Mouse (Mus musculus): ENCODE results near the gene Raver1. TPM values are rescaled to one million over a fixed set of nuclear protein-coding genes. Genes with fewer than 3 reads are reported as not detected.

Raver1 gene
- polyA plus RNA-seq, 1 experiment = 40.8 TPM

GRCm38 (mm10) chr9:21090537-21090936 is 1.3 kb downstream of the Raver1 start:
- Histone ChIP-seq H3K4me1 (ENCODE audit: control insufficient read depth, insufficient read depth, low read length) (no peaks in the 10 kb centered on the region), H3K27ac (ENCODE audit: insufficient read depth, low read length) (no peak overlapping the region), H3K4me3 (ENCODE audit: insufficient read depth, low read length) (peak overlapping the region; percentile 84)
- TF ChIP-seq CTCF (IDR thresholded peaks at IDR 0.05; ENCODE audit: borderline replicate concordance, insufficient read depth, low read length) (no peak), POLR2A (IDR thresholded peaks at IDR 0.05; ENCODE audit: low read depth, low read length) (no peak)

- H3K27ac ChIP-seq (ENCODE audit: insufficient read depth, low read length) = no peak overlapping the region
- TF ChIP-seq POLR2A (IDR thresholded peaks at IDR 0.05; ENCODE audit: low read depth, low read length) = no peak
- no peak for TF ChIP-seq CTCF (IDR thresholded peaks at IDR 0.05; ENCODE audit: borderline replicate concordance, insufficient read depth, low read length)
- H3K4me1 ChIP-seq (ENCODE audit: control insufficient read depth, insufficient read depth, low read length) = no peaks in the 10 kb centered on the region
- H3K4me3 ChIP-seq (ENCODE audit: insufficient read depth, low read length) = no peak overlapping the region
Observed at GRCm38 (mm10) chr9:21083324-21083723, 8.5 kb downstream of the Raver1 start.

GRCm38 (mm10) chr9:21081127-21081526 is 10.7 kb downstream of the Raver1 start:
- Histone ChIP-seq H3K4me3 (ENCODE audit: insufficient read depth, low read length) (no peak overlapping the region), H3K4me1 (ENCODE audit: control insufficient read depth, insufficient read depth, low read length) (no peaks in the 10 kb centered on the region), H3K27ac (ENCODE audit: insufficient read depth, low read length) (no peak overlapping the region)
- TF ChIP-seq POLR2A (IDR thresholded peaks at IDR 0.05; ENCODE audit: low read depth, low read length) (no peak), CTCF (IDR thresholded peaks at IDR 0.05; ENCODE audit: borderline replicate concordance, insufficient read depth, low read length) (no peak)

GRCm38 (mm10) chr9:21075625-21076024 is 16.2 kb downstream of the Raver1 start:
- H3K4me1 ChIP-seq (ENCODE audit: control insufficient read depth, insufficient read depth, low read length) = peaks cover 9% of the 10 kb centered on the region
- H3K4me3 ChIP-seq (ENCODE audit: insufficient read depth, low read length) = no peak overlapping the region
- no peak for TF ChIP-seq CTCF (IDR thresholded peaks at IDR 0.05; ENCODE audit: borderline replicate concordance, insufficient read depth, low read length)
- TF ChIP-seq POLR2A (IDR thresholded peaks at IDR 0.05; ENCODE audit: low read depth, low read length) = no peak
- no peak overlapping the region for H3K27ac ChIP-seq (ENCODE audit: insufficient read depth, low read length)

GRCm38 (mm10) chr9:21074173-21074572 is 17.6 kb downstream of the Raver1 start:
- H3K27ac ChIP-seq (ENCODE audit: insufficient read depth, low read length) = no peak overlapping the region
- TF ChIP-seq POLR2A (IDR thresholded peaks at IDR 0.05; ENCODE audit: low read depth, low read length) (no peak), CTCF (IDR thresholded peaks at IDR 0.05; ENCODE audit: borderline replicate concordance, insufficient read depth, low read length) (no peak)
- no peak overlapping the region for H3K4me3 ChIP-seq (ENCODE audit: insufficient read depth, low read length)
- H3K4me1 ChIP-seq (ENCODE audit: control insufficient read depth, insufficient read depth, low read length) = peaks cover 9% of the 10 kb centered on the region

GRCm38 (mm10) chr9:21073044-21073840 is 18.6 kb downstream of the Raver1 start, which contains the start of the genes Gm49373 and Fdx1l:
Gene Gm49373 (minus strand): TSS chr9:21073096.
Gene Fdx1l (minus strand): TSS chr9:21073614.
- Histone ChIP-seq H3K27ac (ENCODE audit: insufficient read depth, low read length) (0 out of 2 replicates have a peak within 1 kb of the TSS, but pooled peaks have one; percentile 10), H3K4me3 (ENCODE audit: insufficient read depth, low read length) (peak within 1 kb of the TSS; percentile 79), H3K4me1 (ENCODE audit: control insufficient read depth, insufficient read depth, low read length) (peaks cover 9% of the 10 kb centered on the region)
- TF ChIP-seq POLR2A (IDR thresholded peaks at IDR 0.05; ENCODE audit: low read depth, low read length) (peak; percentile 79), CTCF (IDR thresholded peaks at IDR 0.05; ENCODE audit: borderline replicate concordance, insufficient read depth, low read length) (no peak)

- Histone ChIP-seq H3K4me1 (ENCODE audit: control insufficient read depth, insufficient read depth, low read length) (peaks cover 9% of the 10 kb centered on the region), H3K27ac (ENCODE audit: insufficient read depth, low read length) (0 out of 2 replicates have a peak overlapping the region, but pooled peaks have one; percentile 10)
Observed at GRCm38 (mm10) chr9:21072641-21073040, 19.2 kb downstream of the Raver1 start.

GRCm38 (mm10) chr9:21067006-21067684 is 24.7 kb downstream of the Raver1 start, which contains the start of gene Zglp1:
Gene Zglp1 (minus strand): TSS chr9:21067093.
- H3K4me3 ChIP-seq (ENCODE audit: insufficient read depth, low read length) = no peak within 1 kb of the TSS
- no peak for TF ChIP-seq POLR2A (IDR thresholded peaks at IDR 0.05; ENCODE audit: low read depth, low read length)
- TF ChIP-seq CTCF (IDR thresholded peaks at IDR 0.05; ENCODE audit: borderline replicate concordance, insufficient read depth, low read length) = no peak
- no peak within 1 kb of the TSS for H3K27ac ChIP-seq (ENCODE audit: insufficient read depth, low read length)
- H3K4me1 ChIP-seq (ENCODE audit: control insufficient read depth, insufficient read depth, low read length) = peaks cover 7% of the 10 kb centered on the region

More at GRCm38 (mm10) chr9:21072641-21073040, 19.2 kb downstream of the Raver1 start:
- TF ChIP-seq POLR2A (IDR thresholded peaks at IDR 0.05; ENCODE audit: low read depth, low read length) = no peak
- TF ChIP-seq CTCF (IDR thresholded peaks at IDR 0.05; ENCODE audit: borderline replicate concordance, insufficient read depth, low read length) = no peak
- H3K4me3 ChIP-seq (ENCODE audit: insufficient read depth, low read length) = peak overlapping the region; percentile 79

GRCm38 (mm10) chr9:21062928-21063327 is 28.9 kb downstream of the Raver1 start:
- TF ChIP-seq POLR2A (IDR thresholded peaks at IDR 0.05; ENCODE audit: low read depth, low read length) (no peak), CTCF (IDR thresholded peaks at IDR 0.05; ENCODE audit: borderline replicate concordance, insufficient read depth, low read length) (no peak)
- no peak overlapping the region for H3K4me3 ChIP-seq (ENCODE audit: insufficient read depth, low read length)
- H3K4me1 ChIP-seq (ENCODE audit: control insufficient read depth, insufficient read depth, low read length) = no peaks in the 10 kb centered on the region
- H3K27ac ChIP-seq (ENCODE audit: insufficient read depth, low read length) = peak overlapping the region; percentile 14; the same call in 1 of the 2 replicates
